Mouse (Mus musculus): ENCODE data around the gene Ttc12. TPM values are rescaled to one million over a fixed set of nuclear protein-coding genes. Genes with fewer than 3 reads are reported as not detected.

The Ttc12 gene
- polyA plus RNA-seq, 1 experiment, result 1.7 TPM

DNA sequence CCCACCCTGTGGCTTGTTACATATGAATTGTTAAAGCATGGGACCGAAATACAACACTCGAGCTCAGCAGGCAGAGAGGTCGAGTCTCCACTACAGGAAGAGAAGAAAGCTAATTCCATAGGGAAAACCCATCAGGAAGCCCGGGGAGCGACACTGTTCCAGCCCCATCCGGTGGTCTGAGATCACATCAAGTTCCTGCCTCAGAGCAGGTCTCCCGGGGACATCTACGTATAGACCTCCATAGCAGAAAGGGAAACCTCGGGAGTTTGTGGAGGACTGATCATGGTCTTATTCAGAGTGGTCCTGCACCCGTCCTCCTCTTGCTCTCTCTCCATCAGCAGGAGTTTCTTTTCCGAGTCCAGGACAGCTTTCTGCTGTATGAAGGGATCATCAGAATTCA, 13.9 kb downstream of the Ttc12 start:
- TF ChIP-seq CTCF (IDR thresholded peaks at IDR 0.05; ENCODE audit: extremely low read depth, insufficient read depth, low read length) (no peak), POLR2A (IDR thresholded peaks at IDR 0.05; ENCODE audit: extremely low read depth, insufficient read depth, low read length) (no peak)
- H3K4me3 ChIP-seq (ENCODE audit: insufficient read depth, low read length), result no peak overlapping the region
- H3K4me1 ChIP-seq (ENCODE audit: control insufficient read depth, insufficient read depth, low read length), result no peaks in the 10 kb centered on the region
- no peak overlapping the region for H3K27ac ChIP-seq (ENCODE audit: insufficient read depth, low read length)

DNA sequence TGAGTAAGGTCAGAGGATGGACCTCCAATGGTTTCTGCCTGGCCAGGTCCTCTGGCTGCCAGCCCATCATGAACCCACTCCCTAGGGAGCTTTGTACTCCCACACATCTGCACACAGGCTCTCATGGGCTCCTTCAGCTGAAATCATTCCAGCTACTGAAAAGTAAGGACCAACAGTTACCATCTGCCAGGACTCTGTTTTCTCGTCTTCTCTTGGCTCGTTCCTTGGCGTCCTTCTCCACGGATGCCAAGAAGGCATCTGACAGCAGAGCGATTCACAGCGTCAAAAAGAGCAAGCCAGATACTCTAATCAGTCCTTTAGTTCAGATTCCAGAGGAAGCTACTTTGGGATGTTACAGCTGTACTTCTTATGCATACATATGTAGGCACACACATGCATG, 15.1 kb downstream of the Ttc12 start:
- Histone ChIP-seq H3K27ac (ENCODE audit: insufficient read depth, low read length) (no peak overlapping the region), H3K4me3 (ENCODE audit: insufficient read depth, low read length) (no peak overlapping the region), H3K4me1 (ENCODE audit: control insufficient read depth, insufficient read depth, low read length) (no peaks in the 10 kb centered on the region)
- no peak for TF ChIP-seq POLR2A (IDR thresholded peaks at IDR 0.05; ENCODE audit: extremely low read depth, insufficient read depth, low read length)
- no peak for TF ChIP-seq CTCF (IDR thresholded peaks at IDR 0.05; ENCODE audit: extremely low read depth, insufficient read depth, low read length)

DNA sequence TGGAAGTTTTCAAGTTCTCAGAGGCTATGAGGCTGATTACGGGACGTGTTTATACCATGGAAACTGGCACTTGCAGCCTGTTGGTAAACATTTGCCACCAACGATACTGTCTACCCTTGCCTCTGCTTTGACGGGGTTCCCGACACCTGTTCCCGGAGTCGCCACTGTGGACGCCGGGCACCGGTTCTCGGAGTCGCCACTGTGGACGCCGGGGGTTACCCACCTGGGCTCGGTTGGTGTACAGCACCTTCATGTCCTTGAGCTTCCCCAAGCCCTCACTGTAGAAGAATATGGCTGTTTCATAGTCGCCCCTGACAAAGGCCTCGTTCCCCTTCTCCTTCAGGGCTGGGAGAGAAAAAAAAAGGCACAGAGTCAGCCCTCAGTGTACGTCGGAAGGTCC, 16.0 kb downstream of the Ttc12 start:
- no peak overlapping the region for H3K27ac ChIP-seq (ENCODE audit: insufficient read depth, low read length)
- H3K4me3 ChIP-seq (ENCODE audit: insufficient read depth, low read length), result no peak overlapping the region
- TF ChIP-seq POLR2A (IDR thresholded peaks at IDR 0.05; ENCODE audit: extremely low read depth, insufficient read depth, low read length) (no peak), CTCF (IDR thresholded peaks at IDR 0.05; ENCODE audit: extremely low read depth, insufficient read depth, low read length) (no peak)
- H3K4me1 ChIP-seq (ENCODE audit: control insufficient read depth, insufficient read depth, low read length), result no peaks in the 10 kb centered on the region

DNA sequence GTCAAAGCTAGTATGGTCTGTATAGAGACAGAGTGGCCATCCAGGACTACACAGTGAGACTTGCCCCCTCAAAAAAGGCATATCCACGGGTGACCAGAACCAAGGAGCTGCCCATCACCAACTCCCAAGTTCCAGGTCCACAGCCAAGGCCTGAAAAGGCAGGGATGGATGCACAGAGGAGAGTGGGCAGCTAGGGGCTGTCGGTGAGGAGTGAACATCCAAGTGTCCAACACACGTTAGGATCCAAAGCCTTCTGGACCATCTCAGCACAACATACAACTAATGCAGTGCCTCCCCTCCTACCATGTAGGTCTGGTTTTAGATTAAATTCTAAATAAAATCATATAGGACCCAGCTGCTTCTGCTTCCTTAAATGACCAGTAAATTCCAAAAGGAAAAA, 29.9 kb downstream of the Ttc12 start:
- Histone ChIP-seq H3K4me3 (ENCODE audit: insufficient read depth, low read length) (no peak overlapping the region), H3K4me1 (ENCODE audit: control insufficient read depth, insufficient read depth, low read length) (no peaks in the 10 kb centered on the region), H3K27ac (ENCODE audit: insufficient read depth, low read length) (no peak overlapping the region)
- TF ChIP-seq POLR2A (IDR thresholded peaks at IDR 0.05; ENCODE audit: extremely low read depth, insufficient read depth, low read length), result no peak

DNA sequence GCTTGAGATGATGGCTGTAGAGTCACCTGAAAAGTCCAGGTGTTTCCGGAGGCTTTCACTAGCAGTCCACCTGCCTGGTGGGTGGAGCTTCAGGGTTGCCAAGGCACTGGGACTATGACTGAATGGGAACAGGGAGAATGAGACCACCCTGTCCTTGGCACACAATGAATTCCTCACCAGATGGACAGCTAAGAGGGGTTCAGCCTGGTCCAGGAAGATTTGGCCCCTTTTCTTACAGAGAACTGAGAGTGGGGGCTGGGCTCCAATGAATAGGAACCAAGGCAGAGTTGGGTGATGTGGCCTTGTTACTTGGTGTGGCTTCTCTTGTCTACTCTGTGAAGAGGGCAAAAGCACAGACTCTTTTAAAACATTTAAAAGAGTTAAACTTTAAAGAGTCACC, 33.6 kb downstream of the Ttc12 start:
- no peaks in the 10 kb centered on the region for H3K4me1 ChIP-seq (ENCODE audit: control insufficient read depth, insufficient read depth, low read length)
- TF ChIP-seq CTCF (IDR thresholded peaks at IDR 0.05; ENCODE audit: extremely low read depth, insufficient read depth, low read length), result no peak
- TF ChIP-seq POLR2A (IDR thresholded peaks at IDR 0.05; ENCODE audit: extremely low read depth, insufficient read depth, low read length), result no peak
- H3K27ac ChIP-seq (ENCODE audit: insufficient read depth, low read length), result no peak overlapping the region
- H3K4me3 ChIP-seq (ENCODE audit: insufficient read depth, low read length), result no peak overlapping the region

DNA sequence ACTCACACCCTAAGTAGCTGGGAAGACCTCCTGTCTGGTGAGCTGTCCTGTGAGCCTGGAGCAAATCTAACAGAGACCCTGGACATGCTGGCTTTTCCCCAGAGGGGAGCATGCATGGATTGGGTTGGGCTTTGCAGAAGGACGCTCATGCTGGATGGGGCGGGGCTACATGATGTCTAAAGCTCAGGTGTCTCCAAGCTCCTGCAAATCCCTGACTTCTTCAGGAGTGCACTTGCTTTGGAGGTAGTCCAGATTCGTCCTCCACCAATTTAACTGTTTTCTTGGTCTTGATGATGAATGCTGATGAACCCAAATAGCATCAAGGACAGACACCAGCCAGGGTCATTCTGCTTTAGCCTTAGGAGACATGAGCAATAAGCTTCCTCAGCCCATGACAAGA, 35.5 kb downstream of the Ttc12 start:
- Histone ChIP-seq H3K4me1 (ENCODE audit: control insufficient read depth, insufficient read depth, low read length) (no peaks in the 10 kb centered on the region), H3K4me3 (ENCODE audit: insufficient read depth, low read length) (no peak overlapping the region), H3K27ac (ENCODE audit: insufficient read depth, low read length) (no peak overlapping the region)
- TF ChIP-seq POLR2A (IDR thresholded peaks at IDR 0.05; ENCODE audit: extremely low read depth, insufficient read depth, low read length), result no peak
- TF ChIP-seq CTCF (IDR thresholded peaks at IDR 0.05; ENCODE audit: extremely low read depth, insufficient read depth, low read length), result no peak

DNA sequence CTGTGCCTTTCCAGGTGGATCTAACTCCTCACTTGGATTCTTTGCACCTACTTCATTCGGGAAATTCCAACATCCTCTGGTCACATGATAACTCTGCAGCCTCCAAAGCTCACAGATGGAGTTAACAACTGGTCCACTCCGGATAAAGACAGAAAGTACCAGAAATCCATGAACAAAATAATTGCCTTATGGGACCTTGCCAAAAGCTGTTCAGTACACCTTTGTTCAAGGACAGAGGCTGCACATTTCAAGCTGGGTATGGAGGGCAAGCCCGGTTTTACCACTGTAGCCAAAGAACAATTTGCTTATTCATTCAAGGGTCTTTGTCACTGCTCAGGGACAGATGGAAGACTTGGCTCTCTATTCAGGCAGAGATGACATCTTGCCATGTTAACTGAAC, 43.4 kb downstream of the Ttc12 start:
- Histone ChIP-seq H3K27ac (ENCODE audit: insufficient read depth, low read length) (no peak overlapping the region), H3K4me1 (ENCODE audit: control insufficient read depth, insufficient read depth, low read length) (no peaks in the 10 kb centered on the region), H3K4me3 (ENCODE audit: insufficient read depth, low read length) (no peak overlapping the region)
- TF ChIP-seq CTCF (IDR thresholded peaks at IDR 0.05; ENCODE audit: extremely low read depth, insufficient read depth, low read length) (no peak), POLR2A (IDR thresholded peaks at IDR 0.05; ENCODE audit: extremely low read depth, insufficient read depth, low read length) (no peak)

DNA sequence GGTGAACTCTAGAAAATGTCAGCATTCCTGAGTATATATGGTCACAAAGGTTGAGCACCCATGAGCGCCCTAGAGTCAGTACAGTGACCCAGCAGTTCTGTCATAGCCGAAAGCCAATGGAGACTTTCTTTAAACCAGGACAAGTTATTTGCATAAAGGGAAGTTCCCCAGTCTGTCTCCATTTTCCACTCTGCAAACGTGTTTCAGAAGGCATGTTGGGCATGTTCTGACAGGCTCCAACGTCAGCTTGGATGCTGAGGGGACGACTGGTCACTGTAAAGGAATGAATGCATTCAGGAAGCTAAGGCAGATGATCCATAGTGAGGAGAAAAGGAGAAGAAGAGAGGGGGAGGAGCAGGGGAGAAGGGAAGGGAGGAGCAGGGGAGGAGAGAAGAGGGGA, 58.5 kb downstream of the Ttc12 start:
- TF ChIP-seq POLR2A (IDR thresholded peaks at IDR 0.05; ENCODE audit: extremely low read depth, insufficient read depth, low read length) (no peak), CTCF (IDR thresholded peaks at IDR 0.05; ENCODE audit: extremely low read depth, insufficient read depth, low read length) (no peak)
- Histone ChIP-seq H3K4me3 (ENCODE audit: insufficient read depth, low read length) (no peak overlapping the region), H3K4me1 (ENCODE audit: control insufficient read depth, insufficient read depth, low read length) (no peaks in the 10 kb centered on the region; the same call in 1 of the 2 replicates), H3K27ac (ENCODE audit: insufficient read depth, low read length) (no peak overlapping the region)

DNA sequence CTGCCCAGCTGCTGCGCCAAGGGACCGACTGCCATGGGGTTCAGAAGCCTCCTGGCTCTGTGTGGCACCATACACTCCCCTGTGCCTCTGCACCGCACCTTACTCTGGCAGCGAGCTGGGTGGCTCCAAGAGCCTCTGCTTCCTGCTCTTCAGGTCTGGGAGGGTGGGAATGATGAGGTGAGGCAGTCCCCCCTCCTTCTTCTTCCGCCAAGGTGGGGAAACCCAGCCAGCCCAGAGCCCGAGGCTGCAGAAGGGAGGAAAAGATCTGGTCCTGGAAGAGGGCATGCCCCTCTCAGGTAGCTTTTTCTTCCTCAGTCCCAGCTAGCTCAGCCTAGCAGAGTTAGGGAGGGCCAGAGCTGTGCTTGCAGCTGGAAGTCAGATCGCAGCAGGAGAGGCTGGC, 59.1 kb downstream of the Ttc12 start, which contains the start of gene Ankk1:
Ankk1 (minus strand) TSS at position 101 of the 400 bp plus-strand sequence.
- H3K27ac ChIP-seq (ENCODE audit: insufficient read depth, low read length), result no peak within 1 kb of the TSS
- no peaks in the 10 kb centered on the region; the same call in 1 of the 2 replicates for H3K4me1 ChIP-seq (ENCODE audit: control insufficient read depth, insufficient read depth, low read length)
- no peak within 1 kb of the TSS for H3K4me3 ChIP-seq (ENCODE audit: insufficient read depth, low read length)
- TF ChIP-seq CTCF (IDR thresholded peaks at IDR 0.05; ENCODE audit: extremely low read depth, insufficient read depth, low read length) (no peak), POLR2A (IDR thresholded peaks at IDR 0.05; ENCODE audit: extremely low read depth, insufficient read depth, low read length) (no peak)

DNA sequence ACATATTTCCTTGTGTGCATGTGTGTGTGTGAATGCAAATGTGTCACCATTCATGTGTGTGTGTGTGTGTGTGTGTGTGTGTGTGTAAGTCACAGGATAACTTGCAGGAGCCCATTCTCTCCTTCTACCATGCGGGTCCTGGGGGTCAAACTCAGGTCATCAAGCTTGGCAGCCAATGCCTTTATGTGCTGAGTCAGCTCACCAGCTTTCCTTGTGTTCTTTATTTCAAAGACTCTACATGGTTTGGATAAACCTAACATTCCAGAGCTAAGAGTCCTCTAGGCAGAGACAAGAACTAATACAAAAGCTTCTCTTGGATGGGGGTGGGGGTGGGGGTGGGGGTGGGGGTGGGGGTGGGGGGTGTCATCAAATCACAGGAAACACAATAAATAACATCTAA, 60.4 kb downstream of the Ttc12 start:
- TF ChIP-seq POLR2A (IDR thresholded peaks at IDR 0.05; ENCODE audit: extremely low read depth, insufficient read depth, low read length) (no peak), CTCF (IDR thresholded peaks at IDR 0.05; ENCODE audit: extremely low read depth, insufficient read depth, low read length) (no peak)

DNA sequence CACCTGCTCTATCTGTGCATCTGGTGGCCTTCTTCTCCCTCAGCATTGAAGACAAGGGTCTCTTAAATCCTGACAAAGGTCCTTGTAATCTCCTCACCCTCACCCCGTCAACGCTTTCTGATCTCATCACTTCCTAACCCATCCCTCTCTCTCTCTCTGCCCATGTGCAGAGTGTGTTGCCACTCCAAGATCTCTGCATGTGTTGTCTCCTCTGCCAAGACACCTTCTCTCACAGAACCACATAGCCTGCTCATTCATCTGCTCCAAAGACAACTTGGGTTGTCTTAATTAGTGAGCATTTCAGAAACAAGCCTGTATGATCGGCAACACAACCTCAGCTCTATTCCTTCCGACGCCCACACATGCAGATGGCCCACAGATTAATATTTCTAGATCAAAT, 62.2 kb downstream of the Ttc12 start:
- TF ChIP-seq POLR2A (IDR thresholded peaks at IDR 0.05; ENCODE audit: extremely low read depth, insufficient read depth, low read length), result no peak
- no peak for TF ChIP-seq CTCF (IDR thresholded peaks at IDR 0.05; ENCODE audit: extremely low read depth, insufficient read depth, low read length)
- Histone ChIP-seq H3K27ac (ENCODE audit: insufficient read depth, low read length) (no peak overlapping the region), H3K4me3 (ENCODE audit: insufficient read depth, low read length) (no peak overlapping the region), H3K4me1 (ENCODE audit: control insufficient read depth, insufficient read depth, low read length) (no peaks in the 10 kb centered on the region; the same call in 1 of the 2 replicates)

More for the DNA sequence above, 60.4 kb downstream of the Ttc12 start:
- no peak overlapping the region for H3K27ac ChIP-seq (ENCODE audit: insufficient read depth, low read length)
- H3K4me1 ChIP-seq (ENCODE audit: control insufficient read depth, insufficient read depth, low read length), result no peaks in the 10 kb centered on the region; the same call in 1 of the 2 replicates
- H3K4me3 ChIP-seq (ENCODE audit: insufficient read depth, low read length), result no peak overlapping the region

All from cortical plate, adult 2 months (tissue).